Mouse (Mus musculus) lung, adult 2 months (tissue): ENCODE results near the gene Arhgap27. TPM values are rescaled to one million over a fixed set of nuclear protein-coding genes. Genes with fewer than 3 reads are reported as not detected.

Source experiments
- DNase-seq: peaks from one replicate; pipeline ENCODE4 v3.0.0; 2022
- H3K4me1 ChIP-seq: fragments of 200-500 bp; 2 replicates; pipeline ENCODE4 v1.6.1; 2011; ENCODE audit warnings: low read length; ENCODE audit not compliant: control insufficient read depth, insufficient read depth
- H3K4me3 ChIP-seq: fragments of 200-500 bp; replicated peaks from 2 replicates; pipeline ENCODE3; 2011; ENCODE audit warnings: low read depth, mild to moderate bottlenecking, control low read depth, low read length; ENCODE audit errors: extremely low read depth
- CTCF ChIP-seq: fragments of 200-500 bp; IDR thresholded peaks from 2 replicates; pipeline ENCODE4 v1.5.1; 2011; ENCODE audit warnings: mild to moderate bottlenecking, low read length, control low read depth; ENCODE audit not compliant: insufficient read depth
- POLR2A ChIP-seq: fragments of 200-500 bp; IDR thresholded peaks from 2 replicates; pipeline ENCODE4 v1.6.1; 2011; ENCODE audit warnings: low read depth, mild to moderate bottlenecking, control low read depth, low read length, borderline replicate concordance; ENCODE audit errors: extremely low read depth
- WGBS: fragments of 180-500 bp; shearing (Covaris S2); methylation state at CpG from one replicate; pipeline ENCODE4 v1.1.7; 2018; 5-methylcytosine and 5-hydroxymethylcytosine counted together
- polyA plus RNA-seq: library from polyadenylated mRNA; depleted of rRNA; stranded (reverse); fragments of >200 nt; gene quantifications from 2 replicates; pipeline ENCODE4 v1.2.3, GENCODE M21; 2012

Arhgap27 gene
- polyA plus RNA-seq, 1 experiment, result 71.4 TPM

DNA sequence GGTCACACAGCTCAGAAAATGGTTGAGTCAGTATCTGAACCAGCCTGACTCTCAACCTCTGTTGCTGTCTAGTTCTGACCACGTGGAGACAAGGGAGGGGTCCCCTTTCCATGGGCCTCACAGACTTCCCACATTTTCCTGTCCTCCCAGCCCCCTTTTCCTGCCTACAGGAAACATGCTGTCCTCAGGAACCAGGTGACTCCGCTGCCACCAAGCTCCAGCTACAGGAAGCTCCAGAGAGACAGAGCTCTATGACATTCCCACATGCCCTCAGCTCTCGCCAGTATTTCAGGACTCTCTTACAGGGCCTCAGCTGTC, 7.7 kb upstream of the Arhgap27 start:
- no peak for DNase-seq
- Histone ChIP-seq H3K4me3 (no peak overlapping the region), H3K4me1 (peaks cover 27% of the 10 kb centered on the region)
- 52% methylated on average over 3 of the region's 3 CpGs for WGBS
- TF ChIP-seq POLR2A, result no peak
- no peak for TF ChIP-seq CTCF

- no peak overlapping the region for H3K4me3 ChIP-seq
- peaks cover 31% of the 10 kb centered on the region for H3K4me1 ChIP-seq
- TF ChIP-seq POLR2A (no peak), CTCF (no peak)
- no peak for DNase-seq
- WGBS, result 67% methylated on average over 9 of the region's 9 CpGs
Measured at GRCm38 (mm10) chr11:103370397-103371221, 7.1 kb upstream of the Arhgap27 start.

DNA sequence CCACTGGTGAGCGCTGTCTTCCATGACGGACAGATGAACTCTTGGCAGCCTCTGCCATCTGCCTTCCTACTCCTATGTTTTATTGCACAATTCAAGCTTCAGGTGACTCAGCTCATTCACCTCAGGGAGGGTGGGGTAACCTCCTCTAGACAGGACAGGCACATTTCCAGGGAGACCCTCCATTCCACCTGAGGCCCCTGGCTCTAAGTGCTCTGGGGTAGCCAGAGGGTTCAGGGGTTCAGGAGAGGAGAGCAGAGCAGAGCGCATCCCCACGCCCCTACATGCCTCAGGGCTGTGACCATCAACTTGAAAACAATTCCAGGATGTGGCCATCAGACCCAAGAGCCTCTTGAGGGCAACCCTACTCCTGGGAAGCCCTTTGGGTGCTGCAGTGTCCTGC, 2.0 kb upstream of the Arhgap27 start:
- Histone ChIP-seq H3K4me1 (peaks cover 29% of the 10 kb centered on the region), H3K4me3 (no peak overlapping the region)
- TF ChIP-seq CTCF (no peak), POLR2A (no peak)
- WGBS, result 61% methylated on average over 4 of the region's 4 CpGs
- DNase-seq, result no peak

DNA sequence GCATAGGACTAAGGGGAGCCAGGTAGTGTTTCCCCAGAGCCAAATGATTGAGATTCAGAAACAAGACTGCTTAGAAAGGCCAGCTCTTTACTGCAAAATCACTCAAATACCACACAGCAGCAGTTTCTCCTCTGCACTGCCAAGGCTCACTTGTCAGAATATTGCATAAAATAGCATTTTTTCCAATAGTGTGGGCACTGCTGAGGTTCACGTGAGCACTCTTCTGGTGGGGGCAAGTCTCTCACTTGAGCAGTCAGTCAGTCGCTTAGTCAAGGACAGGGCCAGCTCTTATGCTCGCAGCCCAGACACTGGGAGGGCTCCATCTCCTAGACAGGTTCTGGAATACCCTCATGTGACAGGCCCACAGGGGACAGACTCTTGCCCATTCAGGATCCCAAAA, 1.5 kb upstream of the Arhgap27 start:
- TF ChIP-seq POLR2A (no peak), CTCF (no peak)
- H3K4me1 ChIP-seq, result peaks cover 29% of the 10 kb centered on the region
- 72% methylated on average over 3 of the region's 3 CpGs for WGBS
- no peak for DNase-seq
- no peak overlapping the region for H3K4me3 ChIP-seq

DNA sequence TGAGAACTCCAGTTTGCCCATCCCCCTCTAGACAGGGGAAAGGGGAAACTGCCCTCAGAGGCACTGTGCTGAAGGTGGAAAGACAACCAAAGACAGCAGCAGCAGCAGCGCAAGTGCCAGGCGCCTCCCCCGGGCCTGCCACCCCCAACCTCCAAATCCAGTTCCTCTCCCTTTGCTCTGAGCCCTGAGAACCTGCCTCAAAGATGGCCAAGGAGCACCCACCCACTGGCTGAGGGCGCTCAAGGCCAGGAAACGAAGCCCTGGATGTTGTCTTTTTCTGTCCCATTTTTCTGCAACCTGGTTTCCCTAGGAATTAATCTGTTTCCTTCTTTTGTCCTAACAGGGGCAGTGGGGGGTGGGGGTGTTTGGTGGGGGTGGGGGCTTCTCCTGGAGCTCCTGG, 843 bp upstream of the Arhgap27 start:
- no peak for TF ChIP-seq CTCF
- no peak for TF ChIP-seq POLR2A
- WGBS, result 48% methylated on average over 5 of the region's 5 CpGs
- Histone ChIP-seq H3K4me1 (peaks cover 33% of the 10 kb centered on the region), H3K4me3 (no peak overlapping the region)
- DNase-seq, result no peak

- 2% methylated on average over 33 of the region's 33 CpGs for WGBS
- Histone ChIP-seq H3K4me1 (peaks cover 40% of the 10 kb centered on the region), H3K4me3 (peak overlapping the region; percentile 73)
- TF ChIP-seq CTCF, result no peak
- TF ChIP-seq POLR2A, result peak; percentile 14; the same call in 1 of the 2 replicates
- peak; percentile 82 for DNase-seq
Measured at GRCm38 (mm10) chr11:103362521-103363181, 841 bp downstream of the Arhgap27 start.

- Histone ChIP-seq H3K4me3 (peak overlapping the region; percentile 73), H3K4me1 (peaks cover 40% of the 10 kb centered on the region)
- WGBS, result 11% methylated on average over 13 of the region's 13 CpGs
- TF ChIP-seq POLR2A (0 out of 2 replicates have a peak, but pooled peaks have one; percentile 61), CTCF (no peak)
- DNase-seq, result peak; percentile 59
Measured at GRCm38 (mm10) chr11:103362054-103362432, 1.4 kb downstream of the Arhgap27 start.

DNA sequence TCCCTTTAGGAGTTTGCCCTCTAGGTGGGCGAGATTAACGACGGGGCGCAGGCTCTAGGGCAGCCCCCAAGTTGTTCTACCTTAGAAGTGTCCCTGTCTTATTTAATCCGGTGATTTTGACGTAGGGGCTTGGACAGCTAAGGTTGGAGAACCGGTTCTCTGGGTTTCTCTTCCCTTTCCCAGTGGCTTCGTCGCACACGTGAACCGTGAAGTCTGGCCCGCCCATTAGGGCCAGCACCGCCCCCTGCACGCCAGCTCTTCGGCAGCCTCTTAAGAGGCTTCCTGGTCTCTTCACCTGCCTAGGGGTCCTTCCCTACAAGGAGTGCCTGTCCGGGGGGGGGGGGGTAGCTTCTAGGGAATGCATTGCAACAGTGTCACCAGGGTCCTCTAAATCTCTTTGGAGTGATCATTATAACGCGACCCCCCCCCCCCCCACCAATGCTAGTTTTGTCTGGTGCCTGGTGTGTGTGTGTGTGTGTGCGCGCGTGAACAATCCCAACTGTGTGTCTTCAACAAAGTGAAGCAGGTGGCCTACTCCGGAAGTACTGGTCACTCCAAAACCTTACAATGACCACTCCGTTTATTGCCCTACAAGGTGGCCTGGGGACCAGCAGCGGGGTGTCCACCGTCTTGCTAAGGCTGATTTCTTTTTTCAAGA, 2.0 kb downstream of the Arhgap27 start:
- H3K4me1 ChIP-seq, result peaks cover 40% of the 10 kb centered on the region
- DNase-seq, result peak; percentile 63
- WGBS, result 20% methylated on average over 25 of the region's 25 CpGs
- TF ChIP-seq POLR2A (no peak), CTCF (no peak)
- H3K4me3 ChIP-seq, result peak overlapping the region; percentile 43

DNA sequence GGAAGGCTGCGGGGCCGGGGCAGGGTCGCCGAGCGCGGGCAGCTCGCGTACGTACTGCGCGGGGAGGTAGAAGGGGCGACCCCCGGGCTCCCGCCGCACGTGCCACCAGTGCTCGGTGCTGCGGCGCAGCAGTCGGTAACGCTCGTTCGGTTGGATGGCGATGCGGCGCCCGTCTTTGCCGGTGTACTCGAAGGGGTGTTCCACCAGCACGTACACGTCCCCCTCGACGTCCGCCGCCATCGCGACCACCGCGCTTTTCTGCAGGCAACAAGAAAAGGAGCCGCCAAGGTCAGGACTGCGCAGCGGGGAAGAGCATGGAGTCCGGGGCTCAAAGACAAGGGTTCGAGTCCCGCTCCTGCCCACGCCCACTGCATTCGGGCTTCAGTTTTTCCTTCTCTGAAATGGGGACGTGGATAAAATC, 2.8 kb downstream of the Arhgap27 start:
- TF ChIP-seq POLR2A (no peak), CTCF (no peak)
- no peak for DNase-seq
- 16% methylated on average over 48 of the region's 48 CpGs for WGBS
- Histone ChIP-seq H3K4me3 (peak overlapping the region; percentile 37), H3K4me1 (peaks cover 36% of the 10 kb centered on the region)
